Mouse (Mus musculus): ENCODE data around the gene Psenen. TPM values are rescaled to one million over a fixed set of nuclear protein-coding genes. Genes with fewer than 3 reads are reported as not detected.

Gene Psenen
- polyA plus RNA-seq, 1 experiment from 2014 or later, result 107 TPM

DNA sequence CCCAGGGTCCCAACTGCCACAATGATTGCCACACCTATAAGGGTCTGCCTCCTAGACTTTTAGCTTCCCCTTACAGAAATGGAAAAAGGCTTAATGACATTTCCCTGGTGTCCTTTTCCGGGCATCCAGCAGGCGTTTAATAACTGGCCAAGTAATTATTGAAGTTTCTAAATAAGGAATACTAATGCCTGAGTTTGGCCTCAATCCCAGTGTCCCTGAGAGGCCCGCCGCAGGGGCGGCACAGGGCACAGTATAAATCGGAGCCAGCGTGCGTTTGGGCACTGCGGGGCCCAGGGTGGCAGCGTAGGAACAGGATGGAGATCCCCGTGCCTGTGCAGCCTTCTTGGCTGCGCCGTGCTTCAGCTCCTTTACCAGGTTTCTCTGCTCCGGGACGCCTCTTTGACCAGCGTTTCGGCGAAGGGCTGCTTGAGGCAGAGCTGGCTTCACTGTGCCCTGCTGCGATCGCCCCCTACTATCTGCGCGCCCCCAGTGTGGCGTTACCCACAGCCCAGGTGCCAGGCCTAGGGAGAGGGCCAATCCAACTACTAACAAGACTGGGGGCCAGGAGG is 10.3 kb downstream of the Psenen start:
- peak overlapping the region; percentile 88 for H3K9ac ChIP-seq (ENCODE audit: low read depth, low read length)
- H3K27ac ChIP-seq (ENCODE audit: low read depth, low read length), result peak overlapping the region; percentile 91
- peak overlapping the region; percentile 53 for H3K4me3 ChIP-seq (ENCODE audit: low read depth, low read length)
- H3K36me3 ChIP-seq (ENCODE audit: control insufficient read depth, insufficient read depth, low read length), result peaks cover 23% of the 10 kb centered on the region
- peaks cover 12% of the 10 kb centered on the region for H3K4me1 ChIP-seq (ENCODE audit: control insufficient read depth, insufficient read depth, low read length)
- no peaks in the 10 kb centered on the region for H3K9me3 ChIP-seq (replicated peaks; ENCODE audit: control insufficient read depth, low read length)
- H3K27me3 ChIP-seq (ENCODE audit: control insufficient read depth, insufficient read depth, low read length), result no peaks in the 10 kb centered on the region
- ATAC-seq (replicated peaks; ENCODE audit: insufficient number of reproducible peaks, low FRiP score, low TSS enrichment), result no peak
- WGBS (ENCODE audit: insufficient replicate concordance), result 5% methylated on average over 23 of the region's 23 CpGs
- H3K4me2 ChIP-seq, result peak overlapping the region; percentile 98

GRCm38 (mm10) chr7:30552102-30553020 is 11.1 kb downstream of the Psenen start, which contains the start of the genes Hspb6 and Proser3:
Gene Hspb6 (plus strand): TSS chr7:30552178.
Gene Proser3 (minus strand): TSS chr7:30552299.
- peaks cover 9% of the 10 kb centered on the region for H3K4me1 ChIP-seq (ENCODE audit: control insufficient read depth, insufficient read depth, low read length)
- H3K27me3 ChIP-seq (ENCODE audit: control insufficient read depth, insufficient read depth, low read length), result no peaks in the 10 kb centered on the region
- peaks cover 23% of the 10 kb centered on the region for H3K36me3 ChIP-seq (ENCODE audit: control insufficient read depth, insufficient read depth, low read length)
- ATAC-seq (replicated peaks; ENCODE audit: insufficient number of reproducible peaks, low FRiP score, low TSS enrichment), result peak; percentile 94
- H3K9ac ChIP-seq (ENCODE audit: low read depth, low read length), result peak within 1 kb of the TSS; percentile 88
- H3K4me3 ChIP-seq (ENCODE audit: low read depth, low read length), result peak within 1 kb of the TSS; percentile 53
- H3K9me3 ChIP-seq (replicated peaks; ENCODE audit: control insufficient read depth, low read length), result no peaks in the 10 kb centered on the region
- peak within 1 kb of the TSS; percentile 91 for H3K27ac ChIP-seq (ENCODE audit: low read depth, low read length)
- peak within 1 kb of the TSS; percentile 98 for H3K4me2 ChIP-seq
- WGBS (ENCODE audit: insufficient replicate concordance), result 1% methylated on average over 44 of the region's 44 CpGs

DNA sequence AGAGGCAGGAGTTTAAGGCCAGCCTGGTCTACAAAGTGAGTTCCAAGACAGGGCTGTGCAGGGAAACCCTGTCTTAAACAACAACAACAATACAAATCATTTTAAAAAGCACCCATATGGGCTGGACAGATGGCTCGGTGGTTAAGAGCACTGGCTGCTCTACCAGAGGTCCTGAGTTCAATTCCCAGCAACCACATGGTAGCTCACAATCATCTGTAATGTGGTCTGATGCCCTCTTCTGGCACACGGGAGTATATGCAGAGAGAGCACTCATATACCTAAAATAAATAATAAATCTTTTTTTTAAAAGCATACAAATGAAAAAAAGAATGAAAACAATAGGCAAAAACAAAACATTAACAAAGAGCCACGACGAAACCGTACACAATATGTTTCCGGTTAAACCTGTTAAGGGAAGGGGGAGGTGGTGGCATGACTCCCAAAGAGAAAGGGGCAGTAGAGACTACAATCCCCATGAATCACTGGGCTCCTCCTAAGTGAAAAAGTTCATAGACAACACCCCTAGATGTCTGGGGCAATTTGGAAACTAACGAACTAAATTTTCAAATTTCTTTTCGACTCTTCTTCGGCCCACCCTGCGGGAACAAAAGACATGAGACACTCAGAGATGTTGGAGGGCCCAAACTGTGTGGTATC is 11.9 kb downstream of the Psenen start:
- peak overlapping the region; percentile 88 for H3K9ac ChIP-seq (ENCODE audit: low read depth, low read length)
- ATAC-seq (replicated peaks; ENCODE audit: insufficient number of reproducible peaks, low FRiP score, low TSS enrichment), result peak; percentile 62
- H3K27ac ChIP-seq (ENCODE audit: low read depth, low read length), result peak overlapping the region; percentile 91
- H3K27me3 ChIP-seq (ENCODE audit: control insufficient read depth, insufficient read depth, low read length), result no peaks in the 10 kb centered on the region
- peak overlapping the region; percentile 98 for H3K4me2 ChIP-seq
- peaks cover 18% of the 10 kb centered on the region for H3K36me3 ChIP-seq (ENCODE audit: control insufficient read depth, insufficient read depth, low read length)
- WGBS (ENCODE audit: insufficient replicate concordance), result 2% methylated on average over 10 of the region's 10 CpGs
- H3K9me3 ChIP-seq (replicated peaks; ENCODE audit: control insufficient read depth, low read length), result no peaks in the 10 kb centered on the region
- peaks cover 9% of the 10 kb centered on the region for H3K4me1 ChIP-seq (ENCODE audit: control insufficient read depth, insufficient read depth, low read length)
- H3K4me3 ChIP-seq (ENCODE audit: low read depth, low read length), result peak overlapping the region; percentile 53

- Histone ChIP-seq H3K4me3 (ENCODE audit: low read depth, low read length) (no peak overlapping the region), H3K9me3 (replicated peaks; ENCODE audit: control insufficient read depth, low read length) (no peaks in the 10 kb centered on the region), H3K4me1 (ENCODE audit: control insufficient read depth, insufficient read depth, low read length) (peaks cover 9% of the 10 kb centered on the region), H3K36me3 (ENCODE audit: control insufficient read depth, insufficient read depth, low read length) (peaks cover 20% of the 10 kb centered on the region), H3K9ac (ENCODE audit: low read depth, low read length) (no peak overlapping the region), H3K27ac (ENCODE audit: low read depth, low read length) (no peak overlapping the region), H3K27me3 (ENCODE audit: control insufficient read depth, insufficient read depth, low read length) (no peaks in the 10 kb centered on the region), H3K4me2 (no peak overlapping the region)
- 100% methylated on average over 1 of the region's 1 CpGs for WGBS (ENCODE audit: insufficient replicate concordance)
- no peak for ATAC-seq (replicated peaks; ENCODE audit: insufficient number of reproducible peaks, low FRiP score, low TSS enrichment)
Measured at GRCm38 (mm10) chr7:30550603-30551002, 12.8 kb downstream of the Psenen start.

DNA sequence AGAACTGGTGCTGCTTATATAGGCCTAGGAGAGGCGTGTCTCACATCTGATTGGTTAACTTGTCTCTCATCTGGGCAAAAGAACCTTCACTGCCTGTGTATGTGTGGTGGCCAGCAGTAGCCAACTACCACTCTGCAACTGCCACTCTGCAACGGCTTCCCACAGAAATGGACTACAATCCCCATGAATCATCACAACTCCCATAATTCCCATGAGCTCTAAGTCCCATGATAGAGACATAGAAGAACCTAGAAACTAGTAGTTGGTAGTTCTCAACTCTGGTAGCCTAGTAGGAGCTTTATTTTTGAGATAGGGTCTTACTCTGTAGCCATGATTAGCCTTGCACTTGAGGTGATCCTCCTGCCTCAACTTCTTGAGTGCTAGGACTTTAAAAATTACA is 13.5 kb downstream of the Psenen start:
- Histone ChIP-seq H3K9me3 (replicated peaks; ENCODE audit: control insufficient read depth, low read length) (no peaks in the 10 kb centered on the region), H3K4me3 (ENCODE audit: low read depth, low read length) (no peak overlapping the region), H3K4me2 (no peak overlapping the region), H3K27me3 (ENCODE audit: control insufficient read depth, insufficient read depth, low read length) (no peaks in the 10 kb centered on the region), H3K36me3 (ENCODE audit: control insufficient read depth, insufficient read depth, low read length) (peaks cover 13% of the 10 kb centered on the region), H3K9ac (ENCODE audit: low read depth, low read length) (no peak overlapping the region), H3K27ac (ENCODE audit: low read depth, low read length) (no peak overlapping the region), H3K4me1 (ENCODE audit: control insufficient read depth, insufficient read depth, low read length) (peaks cover 9% of the 10 kb centered on the region)
- no peak for ATAC-seq (replicated peaks; ENCODE audit: insufficient number of reproducible peaks, low FRiP score, low TSS enrichment)
- WGBS (ENCODE audit: insufficient replicate concordance), result 86% methylated on average over 2 of the region's 2 CpGs

DNA sequence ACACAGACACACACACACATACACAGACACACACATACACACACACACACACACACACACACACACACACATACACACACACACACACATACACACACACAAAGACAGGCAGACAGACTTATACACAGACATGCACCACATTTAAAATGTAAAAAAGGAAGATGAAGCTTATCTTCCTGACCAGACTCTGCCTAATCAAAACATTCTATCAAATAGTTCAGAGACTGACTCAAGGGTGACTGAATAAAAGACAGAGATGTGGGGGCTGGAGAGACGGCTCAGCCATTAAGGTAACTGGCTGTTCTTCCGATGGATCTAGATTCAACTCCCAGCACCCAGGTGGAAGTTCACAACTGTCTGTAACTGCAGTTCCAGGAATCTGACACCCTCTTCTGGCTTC is 19.1 kb downstream of the Psenen start:
- no peak overlapping the region for H3K9ac ChIP-seq (ENCODE audit: low read depth, low read length)
- H3K36me3 ChIP-seq (ENCODE audit: control insufficient read depth, insufficient read depth, low read length), result peaks cover 12% of the 10 kb centered on the region
- 84% methylated on average over 2 of the region's 2 CpGs for WGBS (ENCODE audit: insufficient replicate concordance)
- H3K27me3 ChIP-seq (ENCODE audit: control insufficient read depth, insufficient read depth, low read length), result no peaks in the 10 kb centered on the region
- no peaks in the 10 kb centered on the region for H3K4me1 ChIP-seq (ENCODE audit: control insufficient read depth, insufficient read depth, low read length)
- H3K27ac ChIP-seq (ENCODE audit: low read depth, low read length), result no peak overlapping the region
- H3K9me3 ChIP-seq (replicated peaks; ENCODE audit: control insufficient read depth, low read length), result no peaks in the 10 kb centered on the region
- H3K4me2 ChIP-seq, result no peak overlapping the region
- no peak overlapping the region for H3K4me3 ChIP-seq (ENCODE audit: low read depth, low read length)
- ATAC-seq (replicated peaks; ENCODE audit: insufficient number of reproducible peaks, low FRiP score, low TSS enrichment), result no peak

- Histone ChIP-seq H3K9ac (ENCODE audit: low read depth, low read length) (no peak overlapping the region), H3K4me2 (no peak overlapping the region), H3K4me1 (ENCODE audit: control insufficient read depth, insufficient read depth, low read length) (peaks cover under 1% of the 10 kb centered on the region; the same call in 1 of the 2 replicates), H3K4me3 (ENCODE audit: low read depth, low read length) (no peak overlapping the region), H3K9me3 (replicated peaks; ENCODE audit: control insufficient read depth, low read length) (no peaks in the 10 kb centered on the region), H3K27ac (ENCODE audit: low read depth, low read length) (no peak overlapping the region), H3K27me3 (ENCODE audit: control insufficient read depth, insufficient read depth, low read length) (no peaks in the 10 kb centered on the region), H3K36me3 (ENCODE audit: control insufficient read depth, insufficient read depth, low read length) (peaks cover 3% of the 10 kb centered on the region; the same call in 1 of the 2 replicates)
- no peak for ATAC-seq (replicated peaks; ENCODE audit: insufficient number of reproducible peaks, low FRiP score, low TSS enrichment)
- WGBS (ENCODE audit: insufficient replicate concordance), result 82% methylated on average over 7 of the region's 7 CpGs
Measured at GRCm38 (mm10) chr7:30540572-30540971, 22.9 kb downstream of the Psenen start.

Data from heart, embryonic 11.5 days (tissue).